Mouse (Mus musculus) liver, embryonic 14.5 days (tissue): ENCODE measurements around the gene Tex19.1. TPM values are rescaled to one million over a fixed set of nuclear protein-coding genes. Genes with fewer than 3 reads are reported as not detected.

Source experiments
- ATAC-seq: fragments of 200-750 bp; cut with Nextera tagmentation; 2 replicates; pipeline ENCODE4 v1.8.0; 2017; ENCODE audit warnings: moderate number of reproducible peaks, mild to moderate bottlenecking, moderate library complexity; ENCODE audit not compliant: insufficient read depth
- DNase-seq, 3 experiments: peaks; one replicate each; pipeline ENCODE4 v3.0.0-alpha.2; 2012 to 2013; ENCODE audit warnings: low read depth in 3 of 3, low spot score in 3 of 3
- H3K27ac ChIP-seq: fragments of 300-500 bp; sonication (generic); 2 replicates; pipeline ENCODE4 v1.5.1; 2014; ENCODE audit warnings: moderate library complexity, mild to moderate bottlenecking, control low read depth, inconsistent platforms
- H3K27me3 ChIP-seq: fragments of 300-500 bp; sonication (generic); 2 replicates; pipeline ENCODE4 v1.6.1; 2014; ENCODE audit warnings: mild to moderate bottlenecking, low read length, moderate library complexity; ENCODE audit not compliant: control insufficient read depth, insufficient read depth
- H3K36me3 ChIP-seq: fragments of 300-500 bp; sonication (generic); replicated peaks from 2 replicates; pipeline ENCODE4 v1.6.1; 2014; ENCODE audit warnings: low read depth; ENCODE audit not compliant: control insufficient read depth, insufficient read depth
- H3K4me1 ChIP-seq, 2 experiments: fragments of 200-500 bp in 1 of 2; fragments of 300-500 bp in 1 of 2; sonication (generic) in 1 of 2; replicated peaks; 2 replicates each; pipeline ENCODE4 v1.6.1; 2012 to 2014; ENCODE audit warnings: antibody characterized with exemption in 1 of 2, inconsistent platforms in 1 of 2, low read length in 1 of 2; ENCODE audit not compliant: control insufficient read depth in 2 of 2, insufficient read depth in 2 of 2
- H3K4me2 ChIP-seq: fragments of 300-500 bp; sonication (generic); 2 replicates; pipeline ENCODE4 v1.6.1; 2014; ENCODE audit warnings: low read depth, mild to moderate bottlenecking, control low read depth, moderate library complexity
- H3K4me3 ChIP-seq, 2 experiments: fragments of 200-500 bp in 1 of 2; fragments of 300-500 bp in 1 of 2; sonication (generic) in 1 of 2; 2 replicates each; pipeline ENCODE4 v1.5.1; 2012 to 2014; ENCODE audit warnings: low read depth in 2 of 2, low read length in 2 of 2, mild to moderate bottlenecking in 2 of 2, control low read depth in 1 of 2, inconsistent platforms in 1 of 2, moderate library complexity in 1 of 2; ENCODE audit not compliant: insufficient read depth in 1 of 2
- H3K9ac ChIP-seq: fragments of 300-500 bp; sonication (generic); replicated peaks from 2 replicates; pipeline ENCODE4 v1.6.1; 2014; ENCODE audit warnings: mild to moderate bottlenecking, control low read depth, moderate library complexity
- H3K9me3 ChIP-seq: fragments of 300-500 bp; sonication (generic); 2 replicates; pipeline ENCODE4 v1.6.1; 2016; ENCODE audit warnings: low read length, mixed read lengths; ENCODE audit not compliant: control insufficient read depth
- CTCF ChIP-seq: IDR thresholded peaks from 2 replicates; pipeline ENCODE4 v1.5.1; 2016; ENCODE audit warnings: antibody characterized with exemption, low read depth, control low read depth
- EP300 ChIP-seq: IDR thresholded peaks from 2 replicates; pipeline ENCODE4 v1.6.1; 2016; ENCODE audit warnings: antibody characterized with exemption, low read depth
- WGBS: fragments of 180-500 bp; shearing (Covaris S2); extraction: QIAGEN DNeasy Blood & Tissue Kit; methylation state at CpG from one replicate; pipeline ENCODE4 v1.1.7; 2014; ENCODE audit not compliant: insufficient replicate concordance; 5-methylcytosine and 5-hydroxymethylcytosine counted together
- polyA plus RNA-seq, 2 experiments: library from polyadenylated mRNA; depleted of rRNA in 1 of 2; stranded (reverse) in 1 of 2; unstranded in 1 of 2; fragments of >200 nt; fragmentation: Nextera tagmentation in 1 of 2; extraction: Ambion mirVana in 1 of 2; gene quantifications; 2 replicates each; pipeline versions ENCODE4 v1.2.1 to v1.2.3; 2012 to 2014

The Tex19.1 gene
- polyA plus RNA-seq, 2 experiments = 0.08 TPM; not detected in 1

DNA sequence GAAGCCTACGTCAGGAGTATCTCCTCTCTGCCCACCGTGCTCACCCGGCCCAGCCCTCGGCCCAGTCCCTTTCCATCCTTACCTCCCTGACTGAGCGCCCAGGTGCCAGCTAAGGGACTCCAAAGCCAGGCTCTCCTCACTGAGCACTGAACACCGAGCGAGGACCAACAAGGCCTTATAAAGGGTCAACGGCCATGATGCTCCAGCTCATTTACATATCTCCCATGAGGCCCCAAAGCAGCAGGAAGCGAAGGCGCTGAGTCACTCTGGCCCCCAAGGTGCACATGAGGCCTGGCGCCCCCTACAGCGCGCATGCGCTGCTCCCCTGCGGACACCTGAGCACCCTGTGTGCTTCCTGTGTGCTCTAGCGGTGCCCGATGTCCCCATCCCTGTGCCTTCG is 27.8 kb upstream of the Tex19.1 start:
- 0 out of 2 replicates have a peak, but pooled peaks have one; percentile 21 for TF ChIP-seq CTCF
- no peak for TF ChIP-seq EP300
- 88% methylated on average over 18 of the region's 18 CpGs for WGBS
- ATAC-seq (no peak), DNase-seq (no peak)
- H3K36me3 ChIP-seq = no peaks in the 10 kb centered on the region
- H3K27ac ChIP-seq = no peak overlapping the region
- no peak overlapping the region for H3K9ac ChIP-seq
- no peaks in the 10 kb centered on the region for H3K9me3 ChIP-seq
- H3K27me3 ChIP-seq = no peaks in the 10 kb centered on the region
- H3K4me1 ChIP-seq = peaks cover 0 to 2% of the 10 kb centered on the region in 2 experiments; a peak in 1 of 4 replicates
- H3K4me3 ChIP-seq = no peak overlapping the region
- H3K4me2 ChIP-seq = no peak overlapping the region

GRCm38 (mm10) chr11:121118577-121118976 is 27.4 kb upstream of the Tex19.1 start, which contains the start of gene Tex19.2:
Gene Tex19.2, minus strand, starts transcription at chr11:121118677.
- no peaks in the 10 kb centered on the region for H3K9me3 ChIP-seq
- DNase-seq (no peak), ATAC-seq (no peak)
- H3K4me2 ChIP-seq = no peak within 1 kb of the TSS
- TF ChIP-seq EP300 = no peak
- no peak for TF ChIP-seq CTCF
- H3K36me3 ChIP-seq = no peaks in the 10 kb centered on the region
- 71% methylated on average over 3 of the region's 3 CpGs for WGBS
- peaks cover 2% of the 10 kb centered on the region in 2 experiments; a peak in 1 of 4 replicates for H3K4me1 ChIP-seq
- H3K27me3 ChIP-seq = no peaks in the 10 kb centered on the region
- no peak within 1 kb of the TSS for H3K4me3 ChIP-seq
- H3K27ac ChIP-seq = no peak within 1 kb of the TSS
- no peak within 1 kb of the TSS for H3K9ac ChIP-seq

DNA sequence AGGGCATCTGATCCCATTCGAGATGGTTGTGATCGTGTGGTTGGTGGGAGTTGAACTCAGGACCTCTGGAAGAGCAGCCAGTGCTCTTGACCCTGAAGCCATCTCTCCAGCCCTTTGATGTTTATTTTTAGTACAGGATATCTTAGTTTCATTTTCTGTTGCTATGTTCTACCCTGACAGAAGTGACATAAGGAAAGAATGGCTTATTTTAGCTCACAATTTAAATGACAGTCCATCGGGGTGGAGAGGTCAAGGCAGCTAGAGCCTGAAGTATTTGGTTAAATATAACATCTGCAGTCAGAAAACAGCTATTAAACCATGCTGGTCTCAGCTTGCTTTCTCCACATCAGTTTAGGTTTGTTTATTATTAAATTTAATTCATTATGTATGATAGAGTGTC is 24.8 kb upstream of the Tex19.1 start:
- ATAC-seq = no peak
- 57% methylated on average over 3 of the region's 3 CpGs for WGBS
- DNase-seq = no peak
- no peak overlapping the region for H3K9ac ChIP-seq
- no peak overlapping the region for H3K4me3 ChIP-seq
- H3K4me2 ChIP-seq = no peak overlapping the region
- no peaks in the 10 kb centered on the region for H3K27me3 ChIP-seq
- H3K27ac ChIP-seq = no peak overlapping the region
- peaks cover 6% of the 10 kb centered on the region in 2 experiments for H3K4me1 ChIP-seq
- no peaks in the 10 kb centered on the region for H3K36me3 ChIP-seq
- TF ChIP-seq CTCF (no peak), EP300 (no peak)
- H3K9me3 ChIP-seq = no peaks in the 10 kb centered on the region

- TF ChIP-seq CTCF = no peak
- TF ChIP-seq EP300 = no peak
- Histone ChIP-seq H3K36me3 (no peaks in the 10 kb centered on the region), H3K4me3 (no peak overlapping the region), H3K4me2 (no peak overlapping the region), H3K27ac (no peak overlapping the region), H3K27me3 (no peaks in the 10 kb centered on the region), H3K4me1 (peaks cover 6 to 8% of the 10 kb centered on the region in 2 experiments), H3K9me3 (no peaks in the 10 kb centered on the region), H3K9ac (no peak overlapping the region)
- DNase-seq (no peak), ATAC-seq (no peak)
- WGBS = 8% methylated on average over 2 of the region's 2 CpGs
Observed at GRCm38 (mm10) chr11:121122024-121122670, 23.8 kb upstream of the Tex19.1 start.

- Histone ChIP-seq H3K4me1 (peaks cover 6 to 8% of the 10 kb centered on the region in 2 experiments), H3K27ac (no peak overlapping the region), H3K36me3 (no peaks in the 10 kb centered on the region), H3K4me2 (no peak overlapping the region), H3K9ac (no peak overlapping the region), H3K27me3 (no peaks in the 10 kb centered on the region), H3K9me3 (no peaks in the 10 kb centered on the region), H3K4me3 (no peak overlapping the region)
- WGBS = 48% methylated on average over 4 of the region's 4 CpGs
- DNase-seq (no peak), ATAC-seq (no peak)
- TF ChIP-seq CTCF (no peak), EP300 (no peak)
Observed at GRCm38 (mm10) chr11:121123438-121123837, 22.5 kb upstream of the Tex19.1 start.
